Mouse (Mus musculus): ENCODE data around the gene Fxyd1. TPM values are rescaled to one million over a fixed set of nuclear protein-coding genes. Genes with fewer than 3 reads are reported as not detected.
A peak's percentile ranks its signal among the peaks of the same experiment; 100 is the strongest.

The Fxyd1 gene
- polyA plus RNA-seq, 1 experiment, result 12.6 TPM

GRCm38 (mm10) chr7:31037675-31038074, 19.3 kb downstream of the Fxyd1 start:
- no peak for DNase-seq (ENCODE audit: low read depth)
- TF ChIP-seq POLR2A (IDR thresholded peaks at IDR 0.05; ENCODE audit: borderline replicate concordance, extremely low read depth, insufficient read depth, insufficient read length, poor library complexity, severe bottlenecking) (no peak), CTCF (IDR thresholded peaks at IDR 0.05; ENCODE audit: borderline replicate concordance, extremely low read depth, insufficient read depth, insufficient read length) (no peak)

GRCm38 (mm10) chr7:31036917-31037316, 20.1 kb downstream of the Fxyd1 start:
- DNase-seq (ENCODE audit: low read depth), result no peak
- no peak for TF ChIP-seq CTCF (IDR thresholded peaks at IDR 0.05; ENCODE audit: borderline replicate concordance, extremely low read depth, insufficient read depth, insufficient read length)

GRCm38 (mm10) chr7:31035291-31035690, 21.7 kb downstream of the Fxyd1 start:
- DNase-seq (ENCODE audit: low read depth), result no peak
- TF ChIP-seq POLR2A (IDR thresholded peaks at IDR 0.05; ENCODE audit: borderline replicate concordance, extremely low read depth, insufficient read depth, insufficient read length, poor library complexity, severe bottlenecking) (no peak), CTCF (IDR thresholded peaks at IDR 0.05; ENCODE audit: borderline replicate concordance, extremely low read depth, insufficient read depth, insufficient read length) (no peak)

- TF ChIP-seq POLR2A (IDR thresholded peaks at IDR 0.05; ENCODE audit: borderline replicate concordance, extremely low read depth, insufficient read depth, insufficient read length, poor library complexity, severe bottlenecking) (no peak), CTCF (IDR thresholded peaks at IDR 0.05; ENCODE audit: borderline replicate concordance, extremely low read depth, insufficient read depth, insufficient read length) (peak; percentile 30; the same call in 1 of the 2 replicates)
- no peak for DNase-seq (ENCODE audit: low read depth)
Observed at GRCm38 (mm10) chr7:31034789-31035188, 22.2 kb downstream of the Fxyd1 start.

GRCm38 (mm10) chr7:31033409-31034165, 23.4 kb downstream of the Fxyd1 start:
- no peak for TF ChIP-seq CTCF (IDR thresholded peaks at IDR 0.05; ENCODE audit: borderline replicate concordance, extremely low read depth, insufficient read depth, insufficient read length)
- TF ChIP-seq POLR2A (IDR thresholded peaks at IDR 0.05; ENCODE audit: borderline replicate concordance, extremely low read depth, insufficient read depth, insufficient read length, poor library complexity, severe bottlenecking), result no peak

GRCm38 (mm10) chr7:31031731-31032130, 25.3 kb downstream of the Fxyd1 start:
- DNase-seq (ENCODE audit: low read depth), result no peak
- no peak for TF ChIP-seq CTCF (IDR thresholded peaks at IDR 0.05; ENCODE audit: borderline replicate concordance, extremely low read depth, insufficient read depth, insufficient read length)
- TF ChIP-seq POLR2A (IDR thresholded peaks at IDR 0.05; ENCODE audit: borderline replicate concordance, extremely low read depth, insufficient read depth, insufficient read length, poor library complexity, severe bottlenecking), result no peak

More at GRCm38 (mm10) chr7:31033409-31034165, 23.4 kb downstream of the Fxyd1 start:
- no peak for DNase-seq (ENCODE audit: low read depth)

GRCm38 (mm10) chr7:31030717-31031116, 26.3 kb downstream of the Fxyd1 start:
- no peak for DNase-seq (ENCODE audit: low read depth)
- no peak for TF ChIP-seq POLR2A (IDR thresholded peaks at IDR 0.05; ENCODE audit: borderline replicate concordance, extremely low read depth, insufficient read depth, insufficient read length, poor library complexity, severe bottlenecking)
- TF ChIP-seq CTCF (IDR thresholded peaks at IDR 0.05; ENCODE audit: borderline replicate concordance, extremely low read depth, insufficient read depth, insufficient read length), result no peak

- DNase-seq (ENCODE audit: low read depth), result no peak
- TF ChIP-seq POLR2A (IDR thresholded peaks at IDR 0.05; ENCODE audit: borderline replicate concordance, extremely low read depth, insufficient read depth, insufficient read length, poor library complexity, severe bottlenecking) (no peak), CTCF (IDR thresholded peaks at IDR 0.05; ENCODE audit: borderline replicate concordance, extremely low read depth, insufficient read depth, insufficient read length) (no peak)
Observed at GRCm38 (mm10) chr7:31028609-31029008, 28.4 kb downstream of the Fxyd1 start.

GRCm38 (mm10) chr7:31017104-31017901, 39.7 kb downstream of the Fxyd1 start:
- TF ChIP-seq CTCF (IDR thresholded peaks at IDR 0.05; ENCODE audit: borderline replicate concordance, extremely low read depth, insufficient read depth, insufficient read length), result no peak
- no peak for TF ChIP-seq POLR2A (IDR thresholded peaks at IDR 0.05; ENCODE audit: borderline replicate concordance, extremely low read depth, insufficient read depth, insufficient read length, poor library complexity, severe bottlenecking)
- peak; percentile 78 for DNase-seq (ENCODE audit: low read depth)

- TF ChIP-seq CTCF (IDR thresholded peaks at IDR 0.05; ENCODE audit: borderline replicate concordance, extremely low read depth, insufficient read depth, insufficient read length) (no peak), POLR2A (IDR thresholded peaks at IDR 0.05; ENCODE audit: borderline replicate concordance, extremely low read depth, insufficient read depth, insufficient read length, poor library complexity, severe bottlenecking) (no peak)
- DNase-seq (ENCODE audit: low read depth), result no peak
Observed at GRCm38 (mm10) chr7:31012971-31013370, 44.0 kb downstream of the Fxyd1 start.

- TF ChIP-seq POLR2A (IDR thresholded peaks at IDR 0.05; ENCODE audit: borderline replicate concordance, extremely low read depth, insufficient read depth, insufficient read length, poor library complexity, severe bottlenecking) (no peak), CTCF (IDR thresholded peaks at IDR 0.05; ENCODE audit: borderline replicate concordance, extremely low read depth, insufficient read depth, insufficient read length) (no peak)
- DNase-seq (ENCODE audit: low read depth), result no peak
Observed at GRCm38 (mm10) chr7:31008889-31009288, 48.1 kb downstream of the Fxyd1 start.

Data from brain, embryonic 14.5 days (tissue).